Mouse (Mus musculus) c-Kit-positive CD71-negative TER-119-negative erythroid progenitor cells, embryonic 14.5 days (primary cell): Measurements from ENCODE around the gene Axin1.
"Not testable (repeated sequence)": the region's sequence is repeated elsewhere in the genome, so short reads cannot be mapped to it uniquely, and the experiment has no call there.

ENCODE experiments used
- DNase-seq: peaks from one replicate; pipeline ENCODE4 v3.0.0-alpha.2; 2013; ENCODE audit warnings: low read depth

Gene Axin1

GRCm38 (mm10) chr17:26188091-26188805 lies 49.8 kb downstream of the Axin1 start:
- no peak for DNase-seq

- DNase-seq = not testable (repeated sequence)
Measured at GRCm38 (mm10) chr17:26191486-26191885, 53.0 kb downstream of the Axin1 start.

- no peak for DNase-seq
Measured at GRCm38 (mm10) chr17:26192481-26193190, 54.1 kb downstream of the Axin1 start.

- no peak for DNase-seq
Measured at GRCm38 (mm10) chr17:26198892-26199291, 60.4 kb downstream of the Axin1 start, which contains the start of gene Pdia2. Pdia2 (minus strand) TSS chr17:26199087.

- DNase-seq = no peak
Measured at GRCm38 (mm10) chr17:26200831-26201705, 62.6 kb downstream of the Axin1 start.

- DNase-seq = no peak
Measured at GRCm38 (mm10) chr17:26201998-26202397, 63.5 kb downstream of the Axin1 start.

GRCm38 (mm10) chr17:26202737-26203136 lies 64.2 kb downstream of the Axin1 start, which contains the start of gene Rgs11:
Rgs11 (plus strand) TSS chr17:26202951.
- no peak for DNase-seq

GRCm38 (mm10) chr17:26203321-26203811 lies 64.9 kb downstream of the Axin1 start:
- DNase-seq = no peak

GRCm38 (mm10) chr17:26204766-26205165 lies 66.3 kb downstream of the Axin1 start:
- no peak for DNase-seq

GRCm38 (mm10) chr17:26206392-26206791 lies 67.9 kb downstream of the Axin1 start:
- no peak for DNase-seq

GRCm38 (mm10) chr17:26207686-26208085 lies 69.2 kb downstream of the Axin1 start, which contains the start of gene Arhgdig:
Arhgdig (minus strand) TSS chr17:26207786.
- no peak for DNase-seq

- DNase-seq = no peak
Measured at GRCm38 (mm10) chr17:26212241-26212640, 73.8 kb downstream of the Axin1 start.

- DNase-seq = no peak
Measured at GRCm38 (mm10) chr17:26212681-26213080, 74.2 kb downstream of the Axin1 start.

GRCm38 (mm10) chr17:26221508-26221907 lies 83.0 kb downstream of the Axin1 start:
- no peak for DNase-seq

- no peak for DNase-seq
Measured at GRCm38 (mm10) chr17:26225150-26225549, 86.7 kb downstream of the Axin1 start.

- DNase-seq = no peak
Measured at GRCm38 (mm10) chr17:26229776-26230175, 91.3 kb downstream of the Axin1 start.

- no peak for DNase-seq
Measured at GRCm38 (mm10) chr17:26231156-26231555, 92.7 kb downstream of the Axin1 start.

GRCm38 (mm10) chr17:26232863-26233262 lies 94.4 kb downstream of the Axin1 start:
- no peak for DNase-seq

GRCm38 (mm10) chr17:26234386-26234785 lies 95.9 kb downstream of the Axin1 start:
- DNase-seq = no peak

- DNase-seq = no peak
Measured at GRCm38 (mm10) chr17:26235077-26235815, 96.8 kb downstream of the Axin1 start.

- DNase-seq = no peak
Measured at GRCm38 (mm10) chr17:26237667-26238066, 99.2 kb downstream of the Axin1 start.
